Mouse (Mus musculus) cerebellum, adult 2 months (tissue): Measurements from ENCODE around the gene Notch3.

ENCODE experiments used
- CTCF ChIP-seq: fragments of 200-500 bp; IDR thresholded peaks from 2 replicates; pipeline ENCODE4 v1.5.1; 2011; ENCODE audit warnings: low read depth, mild to moderate bottlenecking, control low read depth, low read length, moderate library complexity, borderline replicate concordance; ENCODE audit not compliant: insufficient read depth
- POLR2A ChIP-seq: fragments of 200-500 bp; IDR thresholded peaks from 2 replicates; pipeline ENCODE4 v1.6.1; 2011; ENCODE audit warnings: low read length, control low read depth, borderline replicate concordance; ENCODE audit not compliant: insufficient read depth

GRCm38 (mm10) chr17:32133375-32133774 lies 33.3 kb downstream of the Notch3 start:
- no peak for TF ChIP-seq CTCF
- TF ChIP-seq POLR2A: no peak
